Mouse (Mus musculus): ENCODE results near the gene Nnmt. TPM values are rescaled to one million over a fixed set of nuclear protein-coding genes. Genes with fewer than 3 reads are reported as not detected.

The Nnmt gene
- 1.1 and 1.9 TPM in 2 replicates for polyA plus RNA-seq (2014; fragmentation: Nextera tagmentation; extraction: Ambion mirVana)

- Histone ChIP-seq H3K27me3 (ENCODE audit: control insufficient read depth, insufficient read depth, low read length) (no peaks in the 10 kb centered on the region), H3K4me2 (ENCODE audit: low read depth, low read length, severe bottlenecking) (no peak within 1 kb of the TSS), H3K4me3 (ENCODE audit: low read depth, low read length) (no peak within 1 kb of the TSS), H3K27ac (ENCODE audit: low read depth, low read length) (no peak within 1 kb of the TSS), H3K9me3 (ENCODE audit: control insufficient read depth, low read length) (no peaks in the 10 kb centered on the region), H3K9ac (ENCODE audit: low read length) (no peak within 1 kb of the TSS), H3K4me1 (replicated peaks; ENCODE audit: control insufficient read depth, insufficient read depth, low read length) (no peaks in the 10 kb centered on the region; the same call in 1 of the 2 replicates), H3K36me3 (ENCODE audit: control insufficient read depth, insufficient read depth, low read length) (no peaks in the 10 kb centered on the region)
- WGBS = 64% methylated on average over 8 of the region's 8 CpGs
- ATAC-seq (replicated peaks; ENCODE audit: low FRiP score) = no peak
- DNase-seq (ENCODE audit: low spot score) = no peak
Observed at GRCm38 (mm10) chr9:48604939-48605598, at the start of gene Nnmt. Gene Nnmt, minus strand, starts transcription at chr9:48605153.

DNA sequence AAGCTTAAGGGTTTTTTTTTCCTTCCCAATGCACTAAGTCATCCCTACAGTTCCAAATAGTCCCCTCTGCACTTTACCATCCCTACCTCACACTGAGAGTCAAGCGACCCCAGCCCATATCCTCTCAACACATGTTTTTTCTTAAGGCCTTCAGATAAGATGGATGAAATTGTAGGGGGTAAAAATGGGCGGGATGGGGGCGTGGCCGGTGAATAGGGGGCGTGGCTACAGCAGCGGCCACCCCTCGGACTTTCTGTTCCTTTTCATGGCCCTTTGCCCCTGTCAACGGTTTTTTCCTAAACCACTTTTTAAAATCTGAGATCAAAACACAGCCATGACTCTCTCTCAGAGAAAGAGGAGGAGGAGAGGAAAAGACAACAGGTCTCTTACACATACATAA lies 49.8 kb upstream of the Nnmt start:
- 11% methylated on average over 8 of the region's 8 CpGs for WGBS
- no peak overlapping the region for H3K9ac ChIP-seq (ENCODE audit: low read length)
- H3K4me1 ChIP-seq (replicated peaks; ENCODE audit: control insufficient read depth, insufficient read depth, low read length) = peaks cover 15% of the 10 kb centered on the region

GRCm38 (mm10) chr9:48653399-48654070 lies 48.6 kb upstream of the Nnmt start:
- DNase-seq (ENCODE audit: low spot score) = no peak
- no peak overlapping the region for H3K9ac ChIP-seq (ENCODE audit: low read length)
- no peak for ATAC-seq (replicated peaks; ENCODE audit: low FRiP score)
- H3K4me1 ChIP-seq (replicated peaks; ENCODE audit: control insufficient read depth, insufficient read depth, low read length) = peaks cover 22% of the 10 kb centered on the region
- H3K27ac ChIP-seq (ENCODE audit: low read depth, low read length) = no peak overlapping the region
- no peak overlapping the region for H3K4me3 ChIP-seq (ENCODE audit: low read depth, low read length)
- H3K9me3 ChIP-seq (ENCODE audit: control insufficient read depth, low read length) = no peaks in the 10 kb centered on the region
- H3K27me3 ChIP-seq (ENCODE audit: control insufficient read depth, insufficient read depth, low read length) = no peaks in the 10 kb centered on the region; the same call in 1 of the 2 replicates
- no peak overlapping the region for H3K4me2 ChIP-seq (ENCODE audit: low read depth, low read length, severe bottlenecking)
- H3K36me3 ChIP-seq (ENCODE audit: control insufficient read depth, insufficient read depth, low read length) = no peaks in the 10 kb centered on the region
- 52% methylated on average over 7 of the region's 7 CpGs for WGBS

More for the DNA sequence above, 49.8 kb upstream of the Nnmt start:
- no peak for DNase-seq (ENCODE audit: low spot score)
- Histone ChIP-seq H3K4me2 (ENCODE audit: low read depth, low read length, severe bottlenecking) (no peak overlapping the region), H3K36me3 (ENCODE audit: control insufficient read depth, insufficient read depth, low read length) (no peaks in the 10 kb centered on the region), H3K27ac (ENCODE audit: low read depth, low read length) (no peak overlapping the region), H3K4me3 (ENCODE audit: low read depth, low read length) (no peak overlapping the region), H3K27me3 (ENCODE audit: control insufficient read depth, insufficient read depth, low read length) (no peaks in the 10 kb centered on the region; the same call in 1 of the 2 replicates), H3K9me3 (ENCODE audit: control insufficient read depth, low read length) (peaks cover 2% of the 10 kb centered on the region; the same call in 1 of the 2 replicates)
- ATAC-seq (replicated peaks; ENCODE audit: low FRiP score) = no peak

- no peak for ATAC-seq (replicated peaks; ENCODE audit: low FRiP score)
- peaks cover 34% of the 10 kb centered on the region for H3K4me1 ChIP-seq (replicated peaks; ENCODE audit: control insufficient read depth, insufficient read depth, low read length)
- no peak overlapping the region for H3K4me2 ChIP-seq (ENCODE audit: low read depth, low read length, severe bottlenecking)
- H3K9ac ChIP-seq (ENCODE audit: low read length) = no peak overlapping the region
- no peaks in the 10 kb centered on the region; the same call in 1 of the 2 replicates for H3K27me3 ChIP-seq (ENCODE audit: control insufficient read depth, insufficient read depth, low read length)
- H3K9me3 ChIP-seq (ENCODE audit: control insufficient read depth, low read length) = no peaks in the 10 kb centered on the region
- no peaks in the 10 kb centered on the region for H3K36me3 ChIP-seq (ENCODE audit: control insufficient read depth, insufficient read depth, low read length)
- no peak overlapping the region for H3K4me3 ChIP-seq (ENCODE audit: low read depth, low read length)
- 28% methylated on average over 4 of the region's 4 CpGs for WGBS
- DNase-seq (ENCODE audit: low spot score) = peak; percentile 50
- H3K27ac ChIP-seq (ENCODE audit: low read depth, low read length) = no peak overlapping the region
Observed at GRCm38 (mm10) chr9:48652026-48652425, 47.1 kb upstream of the Nnmt start.

DNA sequence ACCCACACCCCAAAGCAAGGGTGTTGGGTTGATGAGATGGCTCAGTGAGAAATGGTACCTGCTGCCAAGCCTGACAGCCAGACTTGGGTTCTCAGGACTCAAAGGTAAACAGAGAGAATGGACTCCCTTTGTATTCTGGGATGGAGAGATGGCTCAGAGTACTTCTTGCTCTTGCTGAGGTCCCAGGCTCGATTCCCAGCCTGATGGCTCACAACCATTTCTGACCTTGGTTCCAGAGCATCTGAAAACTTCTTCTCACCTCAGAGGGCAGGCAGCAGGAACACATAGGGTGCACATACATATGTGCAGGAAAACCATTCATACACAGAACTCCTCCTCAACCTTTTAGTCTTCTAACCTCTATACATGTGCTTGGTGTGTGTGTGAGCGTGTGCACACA lies 45.9 kb upstream of the Nnmt start:
- H3K4me2 ChIP-seq (ENCODE audit: low read depth, low read length, severe bottlenecking) = no peak overlapping the region
- ATAC-seq (replicated peaks; ENCODE audit: low FRiP score) (no peak), DNase-seq (ENCODE audit: low spot score) (peak; percentile 28)
- H3K9ac ChIP-seq (ENCODE audit: low read length) = no peak overlapping the region
- no peaks in the 10 kb centered on the region; the same call in 1 of the 2 replicates for H3K27me3 ChIP-seq (ENCODE audit: control insufficient read depth, insufficient read depth, low read length)
- H3K9me3 ChIP-seq (ENCODE audit: control insufficient read depth, low read length) = no peaks in the 10 kb centered on the region
- H3K4me1 ChIP-seq (replicated peaks; ENCODE audit: control insufficient read depth, insufficient read depth, low read length) = peaks cover 38% of the 10 kb centered on the region
- no peak overlapping the region for H3K27ac ChIP-seq (ENCODE audit: low read depth, low read length)
- H3K36me3 ChIP-seq (ENCODE audit: control insufficient read depth, insufficient read depth, low read length) = no peaks in the 10 kb centered on the region
- H3K4me3 ChIP-seq (ENCODE audit: low read depth, low read length) = no peak overlapping the region
- 78% methylated on average over 2 of the region's 2 CpGs for WGBS

DNA sequence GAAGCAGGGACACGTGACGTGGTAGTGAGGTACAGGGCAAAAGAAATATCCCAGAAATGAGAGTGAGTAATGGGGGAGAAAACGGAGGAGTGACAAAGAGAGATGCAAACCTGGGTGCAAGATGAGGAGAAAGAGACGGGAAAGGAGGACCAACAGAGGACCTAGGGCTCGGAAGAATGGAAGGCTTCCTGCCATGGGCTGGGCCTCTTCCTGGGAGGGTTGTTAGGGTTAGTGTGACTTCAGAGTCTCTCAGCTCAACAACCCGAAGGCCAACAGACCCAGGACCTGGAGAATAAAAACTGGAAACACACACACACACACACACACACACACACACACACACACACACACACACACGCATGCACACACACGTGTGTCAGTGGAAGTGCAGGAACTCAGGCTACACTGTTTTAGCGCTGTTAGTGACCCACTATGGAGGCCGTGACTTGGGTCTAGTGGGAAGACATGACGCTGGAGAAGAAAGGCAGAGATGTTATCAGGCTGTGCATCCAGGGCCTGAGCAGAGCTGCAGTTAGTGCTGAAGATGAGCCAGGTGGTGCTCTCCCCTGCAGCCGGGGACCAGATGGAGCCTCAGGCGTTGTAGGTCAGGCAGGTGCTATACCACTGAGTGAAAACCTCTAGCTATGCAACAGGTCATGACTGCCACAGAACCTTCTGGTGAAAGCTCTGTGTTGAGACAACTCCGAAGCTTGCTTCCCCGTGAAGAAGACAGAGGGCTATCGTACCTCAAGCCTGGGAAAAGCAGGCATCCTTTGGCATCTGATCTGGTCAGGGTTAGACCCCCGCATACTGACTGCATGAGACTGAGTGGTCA lies 45.1 kb upstream of the Nnmt start:
- no peak overlapping the region for H3K4me3 ChIP-seq (ENCODE audit: low read depth, low read length)
- no peak overlapping the region; the same call in 1 of the 2 replicates for H3K9ac ChIP-seq (ENCODE audit: low read length)
- H3K4me1 ChIP-seq (replicated peaks; ENCODE audit: control insufficient read depth, insufficient read depth, low read length) = peaks cover 36% of the 10 kb centered on the region
- peak overlapping the region; percentile 45 for H3K4me2 ChIP-seq (ENCODE audit: low read depth, low read length, severe bottlenecking)
- ATAC-seq (replicated peaks; ENCODE audit: low FRiP score) (no peak), DNase-seq (ENCODE audit: low spot score) (peak; percentile 53)
- H3K27ac ChIP-seq (ENCODE audit: low read depth, low read length) = peak overlapping the region; percentile 37; the same call in 1 of the 2 replicates
- no peaks in the 10 kb centered on the region; the same call in 1 of the 2 replicates for H3K27me3 ChIP-seq (ENCODE audit: control insufficient read depth, insufficient read depth, low read length)
- H3K36me3 ChIP-seq (ENCODE audit: control insufficient read depth, insufficient read depth, low read length) = no peaks in the 10 kb centered on the region
- WGBS = 23% methylated on average over 17 of the region's 17 CpGs
- H3K9me3 ChIP-seq (ENCODE audit: control insufficient read depth, low read length) = no peaks in the 10 kb centered on the region

DNA sequence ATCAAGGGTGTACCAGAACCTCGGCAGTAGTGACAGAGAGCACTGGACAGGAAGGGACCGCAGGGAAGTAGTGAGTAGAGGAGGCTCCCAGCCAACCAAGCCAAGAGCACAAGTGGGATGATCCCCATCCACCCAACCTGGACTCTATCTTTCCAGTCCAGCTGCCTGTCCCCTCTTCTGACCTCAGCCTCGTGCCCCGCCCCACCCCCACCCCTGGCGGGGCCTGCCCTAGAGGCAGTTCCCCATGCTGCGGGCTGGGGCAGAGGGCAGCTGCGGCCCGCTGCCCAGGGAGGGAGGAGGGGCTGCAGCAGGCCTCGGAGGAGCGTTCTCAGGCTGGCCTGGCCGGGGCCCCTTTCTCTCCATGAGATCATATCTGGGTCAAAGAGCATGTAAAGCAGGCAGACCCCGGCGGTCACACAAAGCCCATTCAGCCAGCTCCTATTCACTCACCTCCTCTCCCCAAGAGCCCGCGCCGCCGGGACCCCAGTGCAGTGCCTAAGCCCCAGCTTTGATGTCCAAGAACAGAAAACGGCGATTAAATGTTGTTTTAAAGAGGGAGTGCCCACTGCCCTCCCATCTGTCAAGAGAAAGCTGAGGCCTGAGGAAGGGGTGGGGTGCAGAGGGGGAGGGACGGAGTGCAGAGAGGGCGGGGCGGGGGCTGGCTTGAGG lies 44.3 kb upstream of the Nnmt start:
- peak overlapping the region; percentile 45 for H3K4me2 ChIP-seq (ENCODE audit: low read depth, low read length, severe bottlenecking)
- peak; percentile 88 for ATAC-seq (replicated peaks; ENCODE audit: low FRiP score)
- peaks cover 32% of the 10 kb centered on the region for H3K4me1 ChIP-seq (replicated peaks; ENCODE audit: control insufficient read depth, insufficient read depth, low read length)
- no peaks in the 10 kb centered on the region for H3K36me3 ChIP-seq (ENCODE audit: control insufficient read depth, insufficient read depth, low read length)
- H3K27ac ChIP-seq (ENCODE audit: low read depth, low read length) = peak overlapping the region; percentile 62
- H3K9me3 ChIP-seq (ENCODE audit: control insufficient read depth, low read length) = no peaks in the 10 kb centered on the region
- peak; percentile 89 for DNase-seq (ENCODE audit: low spot score)
- under 1% methylated on average over 22 of the region's 22 CpGs for WGBS
- H3K4me3 ChIP-seq (ENCODE audit: low read depth, low read length) = no peak overlapping the region
- no peaks in the 10 kb centered on the region for H3K27me3 ChIP-seq (ENCODE audit: control insufficient read depth, insufficient read depth, low read length)
- peak overlapping the region; percentile 10; the same call in 1 of the 2 replicates for H3K9ac ChIP-seq (ENCODE audit: low read length)
